Mouse (Mus musculus) C2C12 (cell line): ENCODE measurements around the gene Polg2.

Experiments
- CTCF ChIP-seq: IDR thresholded peaks from one replicate; pipeline ENCODE4 v1.5.1; 2011; ENCODE audit not compliant: control insufficient read depth, insufficient read depth, insufficient read length
- MAX ChIP-seq: IDR thresholded peaks from one replicate; pipeline ENCODE4 v1.6.1; 2011; ENCODE audit warnings: mild to moderate bottlenecking, control low read depth
- MYOG ChIP-seq: IDR thresholded peaks from one replicate; pipeline ENCODE4 v1.6.1; 2011; ENCODE audit not compliant: control insufficient read depth, insufficient read length; ENCODE audit errors: extremely low read depth

DNA sequence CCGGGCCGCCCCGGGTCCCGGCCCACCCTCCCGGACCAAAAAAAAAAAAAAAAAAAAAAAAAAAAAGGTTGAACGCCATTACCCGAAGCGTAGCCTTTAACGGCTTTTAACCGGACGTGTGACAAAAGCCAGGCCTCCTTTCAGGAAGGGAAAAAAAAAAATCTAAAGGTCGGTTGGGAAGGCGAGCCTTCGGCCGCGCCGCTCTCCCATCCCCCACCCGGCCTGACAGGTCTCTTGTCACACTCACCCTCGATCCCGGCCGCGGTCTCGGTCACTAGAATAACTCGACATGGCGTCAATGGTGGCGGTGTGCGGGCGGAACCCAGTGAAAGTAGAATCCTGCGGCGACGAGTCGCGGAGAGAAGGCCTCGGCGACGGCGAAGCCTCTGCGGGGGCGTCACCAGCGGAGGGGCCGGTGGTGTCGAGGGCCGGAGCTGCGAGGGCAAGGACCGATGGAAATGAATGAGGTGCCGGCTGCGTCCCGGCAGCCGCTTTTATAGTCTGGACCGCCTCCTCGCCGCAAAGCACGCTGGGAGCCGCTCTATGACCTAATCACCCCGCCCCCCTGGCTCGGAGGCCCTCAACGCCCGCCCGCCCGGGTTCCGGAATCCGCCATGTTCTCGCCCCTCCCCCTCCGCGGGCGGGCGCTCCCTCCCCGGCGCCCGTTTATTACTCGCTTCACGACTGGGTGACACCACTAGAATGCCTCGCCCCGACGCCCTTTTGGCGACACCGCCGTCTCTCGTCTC is 8.9 kb upstream of the Polg2 start:
- TF ChIP-seq CTCF (no peak), MAX (no peak), MYOG (no peak)
